Mouse (Mus musculus) skeletal muscle tissue, adult 2 months (tissue): Measurements from ENCODE around the gene Adgre5.
A peak's percentile ranks its signal among the peaks of the same experiment; 100 is the strongest.

Experiments used
- DNase-seq: peaks from one replicate; pipeline ENCODE4 v3.0.0-alpha.2; 2012; ENCODE audit warnings: low read depth, low spot score

The Adgre5 gene

DNA sequence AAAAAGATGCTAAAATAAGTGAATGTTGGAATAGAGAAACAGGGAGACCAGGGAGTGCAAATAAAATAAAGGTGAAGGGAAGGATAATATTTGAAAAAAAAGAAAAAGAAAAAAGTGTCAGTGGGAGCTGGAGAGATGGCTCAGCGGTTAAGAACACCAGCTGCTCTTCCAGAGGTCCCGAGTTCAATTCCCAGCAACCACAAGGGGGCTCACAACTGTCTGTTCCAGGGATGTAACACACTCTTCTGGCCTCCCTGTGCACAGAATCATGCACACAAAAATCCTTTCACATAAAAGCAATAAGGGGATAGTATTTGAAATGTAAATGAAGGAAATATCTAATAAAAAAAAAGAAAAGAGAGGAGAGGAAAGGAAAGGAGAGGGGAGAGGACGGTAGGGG is 13.0 kb upstream of the Adgre5 start:
- no peak for DNase-seq

GRCm38 (mm10) chr8:83749265-83749664 is 8.1 kb upstream of the Adgre5 start:
- no peak for DNase-seq

DNA sequence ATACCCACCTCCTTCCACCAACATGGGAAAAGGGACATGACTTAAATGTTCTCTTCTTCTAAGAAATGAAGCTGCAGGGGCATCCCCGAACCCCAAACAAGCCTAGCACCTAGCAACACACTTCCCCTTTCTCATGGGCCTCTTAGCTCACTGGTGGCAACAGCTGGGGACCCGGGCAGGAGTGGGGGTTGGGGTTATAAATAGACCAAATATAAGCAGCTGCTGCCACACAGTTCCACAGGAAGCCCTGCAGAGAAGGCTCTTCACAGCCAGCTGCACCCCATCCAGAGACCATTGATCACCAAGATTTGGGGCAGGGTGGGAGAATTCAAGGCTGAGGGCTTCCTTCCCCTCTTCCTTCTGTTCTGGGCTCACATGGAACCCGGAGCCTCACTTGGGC is 7.6 kb upstream of the Adgre5 start:
- DNase-seq: peak; percentile 82

GRCm38 (mm10) chr8:83747661-83748346 is 6.7 kb upstream of the Adgre5 start:
- DNase-seq: peak; percentile 86

- DNase-seq: no peak
Observed at GRCm38 (mm10) chr8:83744070-83744469, 2.9 kb upstream of the Adgre5 start.

DNA sequence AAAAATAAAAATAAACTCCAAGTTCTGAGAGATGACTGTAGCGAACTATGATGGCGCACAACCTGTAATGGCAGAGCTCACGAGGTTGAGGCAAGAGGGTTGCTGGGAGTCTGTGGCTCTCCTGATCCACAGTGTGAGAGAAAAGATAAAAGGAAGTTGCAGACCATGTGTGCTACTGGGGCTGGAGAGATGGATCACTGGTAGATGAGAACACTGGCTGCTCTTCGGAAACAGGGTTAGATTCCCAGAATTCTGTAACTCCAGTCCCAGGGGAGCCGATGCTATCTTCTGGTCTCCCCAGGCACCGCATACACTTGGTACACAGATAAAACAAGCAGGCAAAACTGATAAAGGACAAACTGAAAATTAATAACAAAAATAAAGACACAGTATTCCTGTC is 1.8 kb upstream of the Adgre5 start:
- no peak for DNase-seq

GRCm38 (mm10) chr8:83741849-83742655 is 926 bp upstream of the Adgre5 start:
- no peak for DNase-seq

DNA sequence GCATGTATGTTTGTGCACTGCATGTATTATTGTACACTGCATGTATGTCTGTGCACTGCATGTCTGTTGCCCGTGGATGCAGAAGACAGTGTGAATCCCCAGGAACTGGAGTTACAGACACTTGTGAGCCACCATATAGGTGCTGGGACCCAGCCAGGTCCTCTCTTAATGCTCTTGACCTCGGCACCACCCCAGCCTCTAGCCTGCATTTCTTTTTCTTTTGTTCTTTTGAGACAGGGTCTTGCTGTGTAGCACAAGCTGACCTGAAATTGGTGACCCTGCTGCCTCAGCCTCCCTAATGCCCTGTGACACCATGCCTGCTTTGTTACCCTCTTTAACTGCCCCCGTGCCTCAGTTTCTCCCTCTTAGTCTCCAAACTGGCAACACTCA is 545 bp downstream of the Adgre5 start:
- no peak for DNase-seq

DNA sequence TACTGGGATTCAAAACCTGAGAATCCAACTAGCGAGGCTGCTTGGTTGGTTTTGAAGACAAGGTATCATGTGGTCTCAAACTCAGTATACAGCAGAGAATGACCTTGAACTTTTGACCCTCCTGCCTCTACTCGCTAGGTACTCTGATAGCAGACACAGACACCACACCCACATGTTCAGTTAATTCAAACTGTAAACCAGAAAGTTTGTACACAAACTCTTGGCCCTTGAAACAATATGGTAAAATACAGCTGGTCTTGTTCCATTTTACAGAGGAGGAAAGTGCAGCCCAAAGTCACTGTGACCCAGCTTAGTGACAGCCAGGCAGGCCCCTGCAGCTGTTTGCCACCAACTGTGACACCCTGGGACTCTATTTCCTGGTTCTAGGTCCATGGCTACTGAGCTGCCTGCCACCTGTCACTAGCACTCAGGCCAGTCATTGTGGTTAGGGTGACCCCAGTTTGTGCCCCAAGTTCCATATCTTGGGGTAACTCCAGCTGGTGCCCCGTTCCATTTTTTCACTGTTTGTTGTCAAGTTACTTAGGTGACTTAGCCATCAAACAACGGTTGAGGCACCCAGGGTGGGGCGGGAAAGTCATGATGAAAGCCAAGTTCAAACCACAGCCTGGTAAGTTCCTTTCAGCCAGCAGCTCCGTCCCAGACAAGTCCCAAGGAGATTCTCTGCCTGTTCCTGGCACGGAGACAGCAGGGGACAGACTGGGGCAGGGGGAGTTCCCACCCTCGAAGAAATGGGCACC is 1.2 kb downstream of the Adgre5 start:
- no peak for DNase-seq

DNA sequence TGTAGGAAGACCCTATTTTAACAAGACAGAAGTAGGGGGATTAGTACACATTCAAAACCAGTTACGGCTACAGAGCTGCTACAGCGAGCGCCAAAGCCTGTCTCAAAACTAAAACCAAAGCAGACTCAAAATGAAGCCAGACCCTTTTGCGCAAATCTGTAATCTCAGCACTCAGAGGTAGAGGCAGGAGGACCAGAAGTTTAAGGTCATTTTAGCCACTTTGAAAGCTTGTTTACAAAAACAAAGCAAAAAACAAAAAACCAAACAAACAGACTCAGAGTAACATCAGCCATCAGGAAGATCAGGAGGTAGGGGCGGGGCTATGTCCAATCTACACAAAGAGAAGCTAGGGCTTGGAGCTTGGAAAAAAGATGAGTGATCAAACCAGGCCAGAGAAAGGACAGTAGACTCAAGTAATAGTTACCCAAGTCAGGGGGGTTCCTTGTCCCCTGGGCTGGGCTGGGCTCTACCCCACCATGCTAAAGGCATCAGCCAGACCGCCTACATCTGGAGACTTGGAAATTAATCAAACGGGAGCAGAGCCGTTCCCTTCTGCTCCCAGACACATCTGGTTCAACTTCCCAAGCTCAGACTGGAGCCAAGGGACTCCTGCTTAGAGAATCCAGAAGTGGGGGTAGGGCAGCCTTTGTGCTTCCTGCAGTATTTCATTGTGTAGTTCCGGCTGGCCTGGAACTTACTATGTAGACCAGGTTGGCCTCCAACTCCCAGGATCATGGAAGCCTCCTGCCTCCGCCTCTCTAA is 2.0 kb downstream of the Adgre5 start:
- peak; percentile 60 for DNase-seq

DNA sequence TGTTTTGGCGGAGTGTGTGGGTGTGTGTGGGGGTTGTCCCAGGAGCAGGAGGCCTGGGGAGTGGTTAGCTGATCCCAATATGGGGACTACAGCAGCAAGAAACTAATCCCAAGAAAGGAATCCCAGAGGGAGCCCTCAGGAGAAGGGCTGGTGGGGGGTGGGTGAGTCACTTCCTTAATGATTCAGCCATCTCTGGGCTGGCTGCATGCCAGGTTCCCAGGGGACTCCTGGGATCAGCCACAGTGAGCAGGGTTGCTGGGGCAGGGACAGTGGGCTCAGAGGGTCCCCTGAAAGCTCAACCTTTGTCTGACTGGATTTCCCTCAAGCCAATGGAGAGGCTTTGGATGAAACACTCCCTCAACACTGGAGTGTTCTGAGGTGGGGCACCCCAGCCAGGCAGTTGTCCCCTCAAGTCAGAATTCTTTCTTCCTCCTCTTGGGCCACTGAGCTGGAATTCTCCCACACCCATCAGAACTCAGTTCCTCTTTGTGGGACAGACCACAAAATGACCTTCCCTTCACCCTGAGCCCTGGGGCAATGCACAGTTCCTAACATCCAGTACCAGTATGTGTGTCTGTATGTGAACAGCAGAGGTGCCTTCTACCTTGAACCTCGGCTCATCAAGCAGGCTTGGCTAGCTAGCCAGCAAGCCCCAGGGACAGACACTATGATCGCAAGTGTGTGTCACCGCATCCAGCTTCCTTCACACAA is 3.1 kb downstream of the Adgre5 start:
- DNase-seq: peak; percentile 74

GRCm38 (mm10) chr8:83737346-83737745 is 3.8 kb downstream of the Adgre5 start:
- DNase-seq: no peak

DNA sequence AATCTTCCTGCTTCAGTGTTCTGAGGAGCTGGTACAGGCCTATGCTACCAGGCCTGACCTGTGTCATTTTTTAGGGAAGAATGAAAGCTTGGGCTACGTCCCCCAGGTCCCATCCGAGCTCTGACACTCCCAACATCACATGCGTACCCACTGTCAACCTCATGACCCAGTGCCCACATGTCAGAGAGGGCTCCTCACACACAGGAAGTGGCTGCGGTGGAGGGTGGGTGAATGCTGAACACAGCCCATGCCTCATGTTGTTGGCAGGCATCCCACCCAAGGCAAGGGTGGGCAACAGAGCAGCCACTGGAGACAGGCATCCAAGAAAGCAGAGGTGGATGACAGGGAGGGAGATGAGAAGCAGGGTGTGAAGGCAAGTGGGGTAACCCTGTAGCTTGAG is 4.4 kb downstream of the Adgre5 start:
- DNase-seq: no peak

- no peak for DNase-seq
Observed at GRCm38 (mm10) chr8:83732919-83733318, 8.2 kb downstream of the Adgre5 start.

DNA sequence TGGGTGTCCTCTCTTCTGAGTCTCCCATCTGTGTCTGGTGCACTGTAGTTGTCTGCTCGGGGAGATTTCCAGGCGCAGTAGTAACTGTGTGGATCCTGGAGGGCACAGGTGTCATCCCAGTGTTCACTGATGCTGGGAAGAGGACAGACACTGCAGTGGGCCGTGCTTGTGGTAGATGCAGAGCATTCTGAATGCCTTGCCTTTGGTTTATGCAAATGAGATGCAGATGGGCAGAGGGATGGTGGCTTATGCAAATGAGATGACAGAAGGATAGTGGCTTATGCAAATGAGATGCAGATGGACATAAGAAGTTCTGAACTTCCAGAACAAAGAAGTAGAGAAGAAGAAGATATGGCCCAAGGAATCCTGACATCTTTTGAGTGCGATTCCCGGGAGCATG is 9.2 kb downstream of the Adgre5 start:
- DNase-seq: no peak

- no peak for DNase-seq
Observed at GRCm38 (mm10) chr8:83729009-83729807, 11.9 kb downstream of the Adgre5 start.

GRCm38 (mm10) chr8:83725521-83726102 is 15.5 kb downstream of the Adgre5 start:
- no peak for DNase-seq

- DNase-seq: peak; percentile 62
Observed at GRCm38 (mm10) chr8:83724697-83725482, 16.2 kb downstream of the Adgre5 start.

DNA sequence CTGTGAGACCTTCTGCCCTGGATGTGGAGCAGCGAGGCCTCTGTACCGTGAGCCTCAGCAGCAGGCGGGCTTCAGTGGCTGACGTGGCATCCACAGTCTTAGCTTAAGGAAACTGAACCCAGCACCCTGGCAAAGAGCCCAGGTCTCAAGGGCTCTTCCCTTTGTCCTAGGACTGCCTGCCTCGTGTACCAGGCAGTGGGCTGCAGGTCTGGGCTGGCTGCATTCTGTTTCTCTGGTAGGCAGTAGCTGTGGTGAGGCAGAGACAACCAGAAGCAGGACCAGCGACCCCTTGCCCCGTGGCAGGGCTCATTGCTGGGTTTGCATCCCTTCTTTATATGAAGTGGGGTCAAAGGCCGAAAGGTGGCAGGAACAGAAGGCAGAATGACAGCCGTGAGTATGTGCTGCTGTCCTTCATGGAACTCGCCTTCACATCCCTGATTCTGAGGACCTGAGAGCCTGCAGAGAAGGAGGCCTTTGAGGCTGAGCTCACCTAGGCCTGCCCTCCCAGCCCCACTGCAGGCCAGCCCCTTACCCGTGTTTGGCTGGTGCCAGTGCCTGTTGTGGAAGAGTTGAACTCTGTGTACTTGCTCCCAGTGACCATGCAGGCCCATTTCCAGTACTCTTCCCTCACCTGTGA is 17.6 kb downstream of the Adgre5 start:
- no peak for DNase-seq
